Mouse (Mus musculus) telencephalon, adult 2 months (tissue): ENCODE measurements around the gene Adamts20.
"Not testable (repeated sequence)": the region's sequence is repeated elsewhere in the genome, so short reads cannot be mapped to it uniquely, and the experiment has no call there.

Experiments used
- DNase-seq: peaks from one replicate; pipeline ENCODE4 v3.0.0-alpha.2; 2011; ENCODE audit warnings: low read depth, low spot score

Adamts20 gene

GRCm38 (mm10) chr15:94465318-94465717 lies at the start of gene Adamts20:
Adamts20 (minus strand) TSS chr15:94465418.
- no peak for DNase-seq

- no peak for DNase-seq
Measured at GRCm38 (mm10) chr15:94503451-94504215, 38.4 kb upstream of the Adamts20 start.

GRCm38 (mm10) chr15:94499260-94499659 lies 34.0 kb upstream of the Adamts20 start:
- no peak for DNase-seq

- no peak for DNase-seq
Measured at GRCm38 (mm10) chr15:94495936-94496335, 30.7 kb upstream of the Adamts20 start.

- DNase-seq, result no peak
Measured at GRCm38 (mm10) chr15:94494445-94494844, 29.2 kb upstream of the Adamts20 start.

GRCm38 (mm10) chr15:94489433-94489832 lies 24.2 kb upstream of the Adamts20 start:
- DNase-seq, result no peak

GRCm38 (mm10) chr15:94488028-94488427 lies 22.8 kb upstream of the Adamts20 start:
- DNase-seq, result not testable (repeated sequence)

GRCm38 (mm10) chr15:94482555-94482954 lies 17.3 kb upstream of the Adamts20 start:
- no peak for DNase-seq

GRCm38 (mm10) chr15:94480792-94481191 lies 15.6 kb upstream of the Adamts20 start:
- DNase-seq, result no peak

GRCm38 (mm10) chr15:94480248-94480647 lies 15.0 kb upstream of the Adamts20 start:
- no peak for DNase-seq

GRCm38 (mm10) chr15:94479513-94480136 lies 14.4 kb upstream of the Adamts20 start:
- DNase-seq, result no peak

GRCm38 (mm10) chr15:94478706-94479105 lies 13.5 kb upstream of the Adamts20 start:
- DNase-seq, result no peak

- no peak for DNase-seq
Measured at GRCm38 (mm10) chr15:94477287-94477686, 12.1 kb upstream of the Adamts20 start.

GRCm38 (mm10) chr15:94475975-94476374 lies 10.8 kb upstream of the Adamts20 start:
- no peak for DNase-seq

- DNase-seq, result no peak
Measured at GRCm38 (mm10) chr15:94470361-94470760, 5.1 kb upstream of the Adamts20 start.

- DNase-seq, result no peak
Measured at GRCm38 (mm10) chr15:94464881-94465280, 337 bp downstream of the Adamts20 start.

- DNase-seq, result no peak
Measured at GRCm38 (mm10) chr15:94463251-94463650, 2.0 kb downstream of the Adamts20 start.

GRCm38 (mm10) chr15:94462206-94462605 lies 3.0 kb downstream of the Adamts20 start:
- no peak for DNase-seq

GRCm38 (mm10) chr15:94461166-94461565 lies 4.1 kb downstream of the Adamts20 start:
- DNase-seq, result no peak

GRCm38 (mm10) chr15:94457636-94458390 lies 7.4 kb downstream of the Adamts20 start:
- no peak for DNase-seq

- DNase-seq, result no peak
Measured at GRCm38 (mm10) chr15:94452848-94453247, 12.4 kb downstream of the Adamts20 start.

- DNase-seq, result no peak
Measured at GRCm38 (mm10) chr15:94451600-94451999, 13.6 kb downstream of the Adamts20 start.
